Mouse (Mus musculus): ENCODE data around the gene Enpp4. TPM values are rescaled to one million over a fixed set of nuclear protein-coding genes. Genes with fewer than 3 reads are reported as not detected.

The Enpp4 gene
- polyA plus RNA-seq (2014; fragmentation: Nextera tagmentation; extraction: Ambion mirVana), result 3.9 TPM in 2 replicates

DNA sequence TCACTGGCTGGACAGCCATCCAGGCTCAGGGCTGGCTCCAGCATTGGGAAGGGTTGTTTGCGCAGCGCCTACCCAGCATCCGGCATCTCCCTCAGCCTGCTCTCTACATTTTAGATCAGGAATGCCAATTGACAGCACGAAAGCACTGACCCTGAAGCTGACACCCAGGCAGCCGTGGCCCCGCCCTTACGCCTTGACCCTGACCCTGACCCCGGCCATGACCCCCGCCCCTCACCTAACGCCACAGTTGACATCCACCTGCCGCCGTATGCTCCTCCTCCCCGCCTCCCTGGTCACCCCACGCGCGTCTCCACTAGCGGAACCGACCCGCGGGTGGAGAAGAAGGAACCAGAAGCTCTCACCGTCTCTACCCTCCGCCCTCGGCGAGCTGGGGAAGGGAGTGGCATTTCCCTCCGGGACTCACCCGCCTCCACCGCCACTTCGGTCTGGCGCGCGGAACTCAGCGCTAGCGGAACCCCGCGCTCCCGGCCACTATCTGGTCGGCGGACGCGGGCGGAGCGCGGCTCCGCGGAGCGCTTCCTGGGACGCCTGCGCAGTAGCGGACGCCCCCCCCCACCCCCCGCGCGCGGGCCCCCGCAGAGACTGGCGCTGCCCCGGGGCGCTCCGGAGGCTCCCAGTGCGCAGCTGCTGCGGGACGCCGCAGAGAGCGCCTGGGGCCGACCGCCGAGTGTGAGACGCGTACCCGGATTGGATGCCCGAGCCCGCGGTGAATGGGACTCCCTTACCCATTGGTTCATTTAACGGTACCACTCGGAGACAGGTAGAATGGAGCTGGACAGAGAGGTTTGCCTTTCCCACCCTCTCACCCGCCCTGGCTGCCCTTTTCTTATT lies at the start of gene Enpp4:
Gene Enpp4, minus strand, starts transcription at position 523 of the 852 bp plus-strand sequence.
- Histone ChIP-seq H3K27ac (replicated peaks; ENCODE audit: low read depth, low read length) (no peak within 1 kb of the TSS), H3K27me3 (replicated peaks; ENCODE audit: control insufficient read depth, insufficient read depth, low read length) (0 out of 2 replicates have a peak, but pooled peaks cover 7% of the 10 kb centered on the region), H3K9me3 (ENCODE audit: control insufficient read depth, low read length) (no peaks in the 10 kb centered on the region), H3K4me1 (ENCODE audit: control insufficient read depth, insufficient read depth, low read length) (peaks cover 7% of the 10 kb centered on the region; the same call in 1 of the 2 replicates), H3K9ac (ENCODE audit: low read depth, low read length) (peak within 1 kb of the TSS; percentile 73), H3K4me2 (ENCODE audit: low read depth, low read length) (peak within 1 kb of the TSS; percentile 96), H3K4me3 (ENCODE audit: low read depth, low read length) (peak within 1 kb of the TSS; percentile 72), H3K36me3 (ENCODE audit: control insufficient read depth, insufficient read depth, low read length) (no peaks in the 10 kb centered on the region)
- under 1% methylated on average over 25 of the region's 76 CpGs for WGBS
- DNase-seq (ENCODE audit: low spot score) (peak; percentile 87), ATAC-seq (ENCODE audit: low read depth) (peak; percentile 99)

- Histone ChIP-seq H3K27me3 (replicated peaks; ENCODE audit: control insufficient read depth, insufficient read depth, low read length) (no peaks in the 10 kb centered on the region), H3K9me3 (ENCODE audit: control insufficient read depth, low read length) (no peaks in the 10 kb centered on the region), H3K36me3 (ENCODE audit: control insufficient read depth, insufficient read depth, low read length) (no peaks in the 10 kb centered on the region), H3K4me2 (ENCODE audit: low read depth, low read length) (no peak overlapping the region), H3K27ac (replicated peaks; ENCODE audit: low read depth, low read length) (no peak overlapping the region), H3K9ac (ENCODE audit: low read depth, low read length) (no peak overlapping the region), H3K4me1 (ENCODE audit: control insufficient read depth, insufficient read depth, low read length) (no peaks in the 10 kb centered on the region), H3K4me3 (ENCODE audit: low read depth, low read length) (no peak overlapping the region)
- 43% methylated on average over 2 of the region's 2 CpGs for WGBS
- ATAC-seq (ENCODE audit: low read depth), result no peak
- DNase-seq (ENCODE audit: low spot score), result no peak
Measured at GRCm38 (mm10) chr17:44155204-44155603, 49.6 kb upstream of the Enpp4 start.

GRCm38 (mm10) chr17:44153871-44154270 lies 48.3 kb upstream of the Enpp4 start:
- Histone ChIP-seq H3K27me3 (replicated peaks; ENCODE audit: control insufficient read depth, insufficient read depth, low read length) (no peaks in the 10 kb centered on the region), H3K9me3 (ENCODE audit: control insufficient read depth, low read length) (no peaks in the 10 kb centered on the region), H3K4me1 (ENCODE audit: control insufficient read depth, insufficient read depth, low read length) (no peaks in the 10 kb centered on the region), H3K4me2 (ENCODE audit: low read depth, low read length) (no peak overlapping the region), H3K9ac (ENCODE audit: low read depth, low read length) (no peak overlapping the region), H3K27ac (replicated peaks; ENCODE audit: low read depth, low read length) (no peak overlapping the region), H3K4me3 (ENCODE audit: low read depth, low read length) (no peak overlapping the region), H3K36me3 (ENCODE audit: control insufficient read depth, insufficient read depth, low read length) (no peaks in the 10 kb centered on the region)
- DNase-seq (ENCODE audit: low spot score) (no peak), ATAC-seq (ENCODE audit: low read depth) (no peak)
- WGBS, result 41% methylated on average over 5 of the region's 5 CpGs

DNA sequence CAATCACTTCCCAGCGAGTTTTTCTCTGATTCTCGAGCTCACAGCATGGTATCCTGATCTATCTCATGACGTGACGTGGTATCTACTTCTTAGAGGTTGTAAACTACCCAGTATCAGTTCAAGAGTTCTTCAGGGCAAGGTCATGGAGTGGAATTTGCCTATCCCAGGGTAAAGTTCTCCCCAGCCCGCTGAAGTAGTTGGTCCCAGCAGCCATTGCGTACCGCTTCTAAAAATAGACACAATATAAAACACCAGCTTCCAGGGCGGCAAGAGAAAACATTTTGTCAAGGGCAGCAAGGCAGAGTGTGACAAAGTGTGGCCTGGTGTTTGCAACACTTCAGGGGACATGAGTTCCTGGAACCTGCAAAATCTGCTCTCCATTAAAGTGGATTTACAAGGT lies 46.3 kb upstream of the Enpp4 start:
- ATAC-seq (ENCODE audit: low read depth) (no peak), DNase-seq (ENCODE audit: low spot score) (no peak)
- H3K4me3 ChIP-seq (ENCODE audit: low read depth, low read length), result no peak overlapping the region
- no peaks in the 10 kb centered on the region for H3K27me3 ChIP-seq (replicated peaks; ENCODE audit: control insufficient read depth, insufficient read depth, low read length)
- H3K4me1 ChIP-seq (ENCODE audit: control insufficient read depth, insufficient read depth, low read length), result no peaks in the 10 kb centered on the region
- 84% methylated on average over 8 of the region's 8 CpGs for WGBS
- H3K36me3 ChIP-seq (ENCODE audit: control insufficient read depth, insufficient read depth, low read length), result no peaks in the 10 kb centered on the region
- no peaks in the 10 kb centered on the region for H3K9me3 ChIP-seq (ENCODE audit: control insufficient read depth, low read length)
- H3K27ac ChIP-seq (replicated peaks; ENCODE audit: low read depth, low read length), result no peak overlapping the region
- H3K4me2 ChIP-seq (ENCODE audit: low read depth, low read length), result no peak overlapping the region
- no peak overlapping the region for H3K9ac ChIP-seq (ENCODE audit: low read depth, low read length)

- Histone ChIP-seq H3K27ac (replicated peaks; ENCODE audit: low read depth, low read length) (no peak overlapping the region), H3K9me3 (ENCODE audit: control insufficient read depth, low read length) (no peaks in the 10 kb centered on the region), H3K4me1 (ENCODE audit: control insufficient read depth, insufficient read depth, low read length) (no peaks in the 10 kb centered on the region), H3K4me2 (ENCODE audit: low read depth, low read length) (no peak overlapping the region), H3K27me3 (replicated peaks; ENCODE audit: control insufficient read depth, insufficient read depth, low read length) (no peaks in the 10 kb centered on the region), H3K9ac (ENCODE audit: low read depth, low read length) (no peak overlapping the region), H3K4me3 (ENCODE audit: low read depth, low read length) (no peak overlapping the region), H3K36me3 (ENCODE audit: control insufficient read depth, insufficient read depth, low read length) (no peaks in the 10 kb centered on the region)
- ATAC-seq (ENCODE audit: low read depth) (no peak), DNase-seq (ENCODE audit: low spot score) (no peak)
- WGBS, result 65% methylated on average over 3 of the region's 3 CpGs
Measured at GRCm38 (mm10) chr17:44151130-44151529, 45.5 kb upstream of the Enpp4 start.

DNA sequence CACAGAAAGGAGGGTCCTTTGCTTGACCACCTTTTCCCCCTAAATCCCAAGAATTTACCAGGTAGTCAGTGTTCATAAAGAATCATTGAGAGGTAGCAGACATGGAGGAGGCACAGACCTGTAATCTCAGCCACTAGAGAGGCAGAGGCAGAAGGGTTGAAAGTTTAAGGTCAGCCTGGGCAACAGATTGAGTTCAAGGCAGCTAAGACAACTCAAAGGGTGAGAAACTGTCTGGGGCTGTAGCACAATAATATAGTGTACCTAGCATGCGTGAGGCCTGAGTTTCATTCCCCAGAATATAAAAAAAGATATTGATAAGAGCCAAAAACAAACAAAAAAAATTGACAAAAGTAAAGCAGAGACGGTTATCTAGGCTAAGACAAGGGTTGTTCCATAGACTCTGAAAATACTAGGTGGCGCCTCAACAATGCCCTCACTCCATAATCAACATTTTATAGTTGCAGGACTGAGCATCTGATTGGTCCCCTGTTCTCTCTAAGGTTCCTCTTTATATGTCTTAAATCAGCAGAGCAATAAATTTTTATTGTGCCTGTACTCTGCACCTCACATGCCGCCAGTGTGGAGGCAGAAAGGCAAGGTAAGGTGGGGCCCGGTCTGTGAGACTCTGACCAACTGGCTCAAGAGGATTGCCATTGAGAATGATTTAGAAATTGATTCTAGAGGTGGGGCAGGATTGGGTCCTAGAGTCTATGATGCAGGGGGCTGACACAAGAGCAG lies 42.7 kb upstream of the Enpp4 start:
- no peak for DNase-seq (ENCODE audit: low spot score)
- WGBS, result 96% methylated on average over 5 of the region's 5 CpGs
- no peak overlapping the region for H3K4me3 ChIP-seq (ENCODE audit: low read depth, low read length)
- no peak overlapping the region for H3K4me2 ChIP-seq (ENCODE audit: low read depth, low read length)
- no peak overlapping the region for H3K27ac ChIP-seq (replicated peaks; ENCODE audit: low read depth, low read length)
- H3K4me1 ChIP-seq (ENCODE audit: control insufficient read depth, insufficient read depth, low read length), result no peaks in the 10 kb centered on the region
- no peaks in the 10 kb centered on the region for H3K9me3 ChIP-seq (ENCODE audit: control insufficient read depth, low read length)
- no peak overlapping the region for H3K9ac ChIP-seq (ENCODE audit: low read depth, low read length)
- no peaks in the 10 kb centered on the region for H3K27me3 ChIP-seq (replicated peaks; ENCODE audit: control insufficient read depth, insufficient read depth, low read length)
- ATAC-seq (ENCODE audit: low read depth), result no peak
- no peaks in the 10 kb centered on the region for H3K36me3 ChIP-seq (ENCODE audit: control insufficient read depth, insufficient read depth, low read length)

DNA sequence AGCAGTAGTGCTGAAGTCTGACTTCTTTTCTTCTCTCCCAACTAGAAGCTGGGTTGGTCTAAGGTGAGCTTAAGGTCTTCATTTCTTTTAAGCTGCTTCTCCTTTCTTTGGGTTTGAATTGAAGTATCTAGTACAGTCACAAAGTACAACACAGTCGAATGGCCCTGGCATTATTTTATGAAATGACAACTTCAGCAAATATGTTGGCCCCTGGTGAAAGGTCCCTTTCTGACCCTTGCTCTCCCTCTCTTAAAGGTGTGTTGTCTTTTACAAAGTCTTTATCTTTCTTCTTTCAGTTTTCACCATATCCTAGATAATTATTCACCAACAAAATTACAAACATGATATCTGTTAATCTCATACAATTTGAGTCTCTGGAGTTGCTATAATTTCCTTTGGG lies 40.2 kb upstream of the Enpp4 start:
- no peaks in the 10 kb centered on the region for H3K36me3 ChIP-seq (ENCODE audit: control insufficient read depth, insufficient read depth, low read length)
- H3K9ac ChIP-seq (ENCODE audit: low read depth, low read length), result no peak overlapping the region
- no peaks in the 10 kb centered on the region for H3K9me3 ChIP-seq (ENCODE audit: control insufficient read depth, low read length)
- H3K27ac ChIP-seq (replicated peaks; ENCODE audit: low read depth, low read length), result no peak overlapping the region
- no peak overlapping the region for H3K4me3 ChIP-seq (ENCODE audit: low read depth, low read length)
- H3K4me2 ChIP-seq (ENCODE audit: low read depth, low read length), result no peak overlapping the region
- ATAC-seq (ENCODE audit: low read depth), result no peak
- 75% methylated on average over 1 of the region's 1 CpGs for WGBS
- no peak for DNase-seq (ENCODE audit: low spot score)
- H3K4me1 ChIP-seq (ENCODE audit: control insufficient read depth, insufficient read depth, low read length), result no peaks in the 10 kb centered on the region
- no peaks in the 10 kb centered on the region for H3K27me3 ChIP-seq (replicated peaks; ENCODE audit: control insufficient read depth, insufficient read depth, low read length)

DNA sequence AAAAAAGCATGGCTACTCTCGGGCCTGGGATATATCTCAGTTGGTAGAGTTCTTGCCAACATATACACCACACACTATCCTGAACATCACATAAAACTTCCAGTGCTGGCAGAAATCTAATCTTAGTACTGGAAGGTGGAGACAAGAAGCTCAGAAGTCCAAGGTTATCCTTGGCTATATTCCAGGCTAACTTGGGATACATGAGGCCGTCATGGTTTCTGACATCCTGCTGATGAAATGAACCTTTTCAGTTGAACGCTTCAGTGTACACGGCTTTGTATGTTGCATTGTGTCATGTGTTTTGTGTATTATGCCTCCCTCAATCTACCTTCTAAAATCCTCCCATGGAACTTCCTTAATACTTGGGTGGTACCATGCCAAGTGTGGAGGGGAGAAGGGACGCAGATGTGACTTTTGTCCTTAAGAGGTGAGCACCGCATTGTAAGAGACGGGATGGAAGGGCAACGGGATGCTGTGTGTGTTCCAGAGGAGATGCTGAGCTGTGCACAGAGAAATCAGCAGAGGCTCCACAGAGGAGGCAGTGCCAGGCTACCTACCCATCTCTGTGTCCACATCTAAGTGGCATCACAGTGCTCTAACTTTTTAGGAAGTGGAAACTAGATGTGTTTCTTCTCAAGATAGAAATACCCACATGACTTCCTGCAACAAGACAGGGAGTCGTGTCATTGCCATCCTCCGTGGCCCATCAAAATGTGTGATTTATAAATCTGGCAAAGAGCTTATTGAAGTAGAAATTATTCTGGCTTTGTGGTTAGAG lies 31.4 kb upstream of the Enpp4 start:
- no peak overlapping the region for H3K27ac ChIP-seq (replicated peaks; ENCODE audit: low read depth, low read length)
- H3K9ac ChIP-seq (ENCODE audit: low read depth, low read length), result no peak overlapping the region
- DNase-seq (ENCODE audit: low spot score) (peak; percentile 35), ATAC-seq (ENCODE audit: low read depth) (no peak)
- 0 out of 2 replicates have a peak, but pooled peaks cover 3% of the 10 kb centered on the region for H3K27me3 ChIP-seq (replicated peaks; ENCODE audit: control insufficient read depth, insufficient read depth, low read length)
- H3K9me3 ChIP-seq (ENCODE audit: control insufficient read depth, low read length), result no peaks in the 10 kb centered on the region
- WGBS, result 82% methylated on average over 10 of the region's 10 CpGs
- H3K4me2 ChIP-seq (ENCODE audit: low read depth, low read length), result no peak overlapping the region
- H3K4me1 ChIP-seq (ENCODE audit: control insufficient read depth, insufficient read depth, low read length), result no peaks in the 10 kb centered on the region
- no peaks in the 10 kb centered on the region for H3K36me3 ChIP-seq (ENCODE audit: control insufficient read depth, insufficient read depth, low read length)
- H3K4me3 ChIP-seq (ENCODE audit: low read depth, low read length), result no peak overlapping the region

Measured in embryonic facial prominence, embryonic 14.5 days (tissue).